Mouse (Mus musculus) lung, embryonic 16.5 days (tissue): ENCODE data around the gene Phf1. TPM values are rescaled to one million over a fixed set of nuclear protein-coding genes. Genes with fewer than 3 reads are reported as not detected.
"Not testable (repeated sequence)": the region's sequence is repeated elsewhere in the genome, so short reads cannot be mapped to it uniquely, and the experiment has no call there.

ENCODE experiments used
- ATAC-seq: fragments of 200-750 bp; cut with Nextera tagmentation; 2 replicates; pipeline ENCODE4 v1.8.0; 2017; ENCODE audit warnings: low read depth, mild to moderate bottlenecking, moderate library complexity
- H3K27ac ChIP-seq: fragments of 300-500 bp; sonication (generic); 2 replicates; pipeline ENCODE4 v1.5.1; 2014; ENCODE audit warnings: mild to moderate bottlenecking, control low read depth, low read length
- H3K27me3 ChIP-seq: fragments of 300-500 bp; sonication (generic); 2 replicates; pipeline ENCODE4 v1.6.1; 2014; ENCODE audit warnings: low read depth, low read length, mixed read lengths; ENCODE audit not compliant: control insufficient read depth, insufficient read depth
- H3K36me3 ChIP-seq: fragments of 300-500 bp; sonication (generic); 2 replicates; pipeline ENCODE4 v1.6.1; 2014; ENCODE audit warnings: low read length; ENCODE audit not compliant: control insufficient read depth, insufficient read depth
- H3K4me1 ChIP-seq: fragments of 300-500 bp; sonication (generic); replicated peaks from 2 replicates; pipeline ENCODE4 v1.6.1; 2014; ENCODE audit warnings: low read length, mixed read lengths; ENCODE audit not compliant: control insufficient read depth, insufficient read depth
- H3K4me2 ChIP-seq: fragments of 300-500 bp; sonication (generic); 2 replicates; pipeline ENCODE4 v1.6.1; 2014; ENCODE audit warnings: low read depth, low read length, control low read depth
- H3K4me3 ChIP-seq: fragments of 300-500 bp; sonication (generic); 2 replicates; pipeline ENCODE4 v1.5.1; 2014; ENCODE audit warnings: mild to moderate bottlenecking, low read length, control low read depth
- H3K9ac ChIP-seq: fragments of 300-500 bp; sonication (generic); 2 replicates; pipeline ENCODE4 v1.6.1; 2014; ENCODE audit warnings: low read length, control low read depth
- H3K9me3 ChIP-seq: fragments of 300-500 bp; sonication (generic); 2 replicates; pipeline ENCODE4 v1.6.1; 2016; ENCODE audit warnings: low read length; ENCODE audit not compliant: control insufficient read depth
- WGBS: fragments of 180-500 bp; shearing (Covaris S2); extraction: QIAGEN DNeasy Blood & Tissue Kit; methylation state at CpG from one replicate; pipeline ENCODE4 v1.1.7; 2014; 5-methylcytosine and 5-hydroxymethylcytosine counted together
- polyA plus RNA-seq: library from polyadenylated mRNA; unstranded; fragments of >200 nt; fragmentation: Nextera tagmentation; extraction: Ambion mirVana; gene quantifications from 2 replicates; pipeline ENCODE4 v1.2.1, GENCODE M21; 2015

Phf1 gene
- polyA plus RNA-seq, 1 experiment from 2014 or later: 10.0 TPM

- H3K4me1 ChIP-seq, H3K4me2 ChIP-seq, H3K27me3 ChIP-seq, H3K4me3 ChIP-seq, H3K27ac ChIP-seq, ATAC-seq, H3K9me3 ChIP-seq, H3K9ac ChIP-seq: not testable (repeated sequence)
- peaks cover 13% of the 10 kb centered on the region for H3K36me3 ChIP-seq
- WGBS: 95% methylated on average over 5 of the region's 6 CpGs
Measured at GRCm38 (mm10) chr17:26922368-26922767, 10.5 kb upstream of the Phf1 start.

GRCm38 (mm10) chr17:26925414-26925813 is 7.4 kb upstream of the Phf1 start:
- not testable (repeated sequence) for H3K27me3 ChIP-seq, H3K27ac ChIP-seq, H3K4me3 ChIP-seq, ATAC-seq, H3K9ac ChIP-seq, H3K4me2 ChIP-seq, H3K4me1 ChIP-seq, H3K9me3 ChIP-seq
- WGBS: 95% methylated on average over 9 of the region's 9 CpGs
- peaks cover 28% of the 10 kb centered on the region for H3K36me3 ChIP-seq

DNA sequence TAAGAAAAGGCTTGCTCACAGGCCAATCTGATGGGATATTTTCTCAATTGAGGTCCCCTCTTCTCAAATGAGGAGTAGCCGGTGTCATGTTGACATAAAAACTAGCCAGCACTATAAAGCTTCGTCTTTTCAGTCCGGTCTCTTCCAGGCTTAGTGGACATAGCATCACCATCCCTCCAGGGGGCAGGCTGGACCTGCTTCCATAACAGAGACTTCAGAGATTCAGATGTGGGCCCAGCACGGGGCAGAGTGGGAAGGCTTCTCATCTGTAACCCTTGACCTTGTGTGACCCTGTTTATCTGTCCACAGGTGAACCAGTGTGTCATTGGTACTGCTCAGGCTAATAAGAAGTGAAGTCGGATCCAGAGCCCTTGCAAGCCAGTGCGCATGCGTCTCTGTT is 1.1 kb upstream of the Phf1 start:
- not testable (repeated sequence) for H3K4me1 ChIP-seq, H3K9me3 ChIP-seq, H3K27me3 ChIP-seq, ATAC-seq, H3K4me3 ChIP-seq, H3K27ac ChIP-seq, H3K9ac ChIP-seq, H3K4me2 ChIP-seq
- peaks cover 18% of the 10 kb centered on the region for H3K36me3 ChIP-seq
- 63% methylated on average over 7 of the region's 7 CpGs for WGBS

- no peaks in the 10 kb centered on the region for H3K27me3 ChIP-seq
- ATAC-seq: peak; percentile 28
- peak overlapping the region; percentile 78 for H3K9ac ChIP-seq
- H3K4me1 ChIP-seq: peaks cover 22% of the 10 kb centered on the region
- peak overlapping the region; percentile 89 for H3K4me2 ChIP-seq
- H3K9me3 ChIP-seq: no peaks in the 10 kb centered on the region
- H3K27ac ChIP-seq: peak overlapping the region; percentile 94
- peaks cover 15% of the 10 kb centered on the region for H3K36me3 ChIP-seq
- 4% methylated on average over 13 of the region's 13 CpGs for WGBS
- peak overlapping the region; percentile 71 for H3K4me3 ChIP-seq
Measured at GRCm38 (mm10) chr17:26933419-26933818, 567 bp downstream of the Phf1 start.

- Histone ChIP-seq H3K27me3 (no peaks in the 10 kb centered on the region), H3K36me3 (peaks cover 10% of the 10 kb centered on the region), H3K4me1 (peaks cover 22% of the 10 kb centered on the region), H3K9me3 (no peaks in the 10 kb centered on the region), H3K27ac (no peak overlapping the region), H3K4me3 (peak overlapping the region; percentile 71), H3K9ac (peak overlapping the region; percentile 78), H3K4me2 (peak overlapping the region; percentile 89)
- WGBS: 75% methylated on average over 16 of the region's 16 CpGs
- no peak for ATAC-seq
Measured at GRCm38 (mm10) chr17:26933885-26934827, 1.3 kb downstream of the Phf1 start.

GRCm38 (mm10) chr17:26935027-26935426 is 2.2 kb downstream of the Phf1 start:
- WGBS: 89% methylated on average over 9 of the region's 9 CpGs
- Histone ChIP-seq H3K9ac (no peak overlapping the region), H3K27me3 (no peaks in the 10 kb centered on the region), H3K36me3 (peaks cover 3% of the 10 kb centered on the region), H3K27ac (no peak overlapping the region), H3K4me2 (no peak overlapping the region), H3K4me1 (peaks cover 23% of the 10 kb centered on the region), H3K9me3 (no peaks in the 10 kb centered on the region), H3K4me3 (no peak overlapping the region)
- ATAC-seq: no peak

GRCm38 (mm10) chr17:26936453-26936852 is 3.6 kb downstream of the Phf1 start:
- WGBS: 74% methylated on average over 12 of the region's 12 CpGs
- Histone ChIP-seq H3K36me3 (peaks cover 3% of the 10 kb centered on the region), H3K27me3 (no peaks in the 10 kb centered on the region), H3K4me3 (no peak overlapping the region), H3K4me2 (no peak overlapping the region), H3K9ac (no peak overlapping the region), H3K27ac (no peak overlapping the region), H3K4me1 (peaks cover 27% of the 10 kb centered on the region), H3K9me3 (no peaks in the 10 kb centered on the region)
- ATAC-seq: no peak

GRCm38 (mm10) chr17:26936921-26937695 is 4.3 kb downstream of the Phf1 start:
- ATAC-seq: no peak
- Histone ChIP-seq H3K4me1 (peaks cover 27% of the 10 kb centered on the region), H3K9me3 (no peaks in the 10 kb centered on the region), H3K27ac (no peak overlapping the region), H3K9ac (no peak overlapping the region), H3K4me2 (no peak overlapping the region), H3K27me3 (no peaks in the 10 kb centered on the region), H3K4me3 (no peak overlapping the region), H3K36me3 (peaks cover 3% of the 10 kb centered on the region)
- WGBS: 79% methylated on average over 15 of the region's 15 CpGs
